Mouse (Mus musculus) MEL (cell line): Measurements from ENCODE around the gene Olfr263. TPM values are rescaled to one million over a fixed set of nuclear protein-coding genes. Genes with fewer than 3 reads are reported as not detected.

Source experiments
- DNase-seq: peaks from one replicate; pipeline ENCODE4 v3.0.0; 2011; ENCODE audit warnings: low read depth, low spot score
- H3K27ac ChIP-seq: 2 replicates; pipeline ENCODE4 v1.5.1; 2012; ENCODE audit warnings: low read depth, mild to moderate bottlenecking, control low read depth, low read length, moderate library complexity; ENCODE audit not compliant: control insufficient read depth
- H3K27me3 ChIP-seq, 2 experiments: fragments of 150-350 bp in 1 of 2; sonication (generic) in 1 of 2; 2 replicates each; pipeline ENCODE4 v1.6.1; 2012; ENCODE audit warnings: low read length in 2 of 2, mild to moderate bottlenecking in 2 of 2, improper control_type of control experiment in 1 of 2, moderate library complexity in 1 of 2; ENCODE audit not compliant: insufficient read depth in 2 of 2, control insufficient read depth in 1 of 2
- H3K36me3 ChIP-seq, 2 experiments: 2 replicates each; pipeline ENCODE4 v1.6.1; 2012 to 2014; ENCODE audit warnings: low read length in 2 of 2, improper control_type of control experiment in 1 of 2, inconsistent platforms in 1 of 2, mild to moderate bottlenecking in 1 of 2; ENCODE audit not compliant: insufficient read depth in 2 of 2, control insufficient read depth in 1 of 2
- H3K4me1 ChIP-seq, 2 experiments: fragments of 150-350 bp in 1 of 2; sonication (generic) in 1 of 2; 2 replicates each; pipeline ENCODE4 v1.6.1; 2012; ENCODE audit warnings: low read length in 2 of 2, improper control_type of control experiment in 1 of 2, mild to moderate bottlenecking in 1 of 2; ENCODE audit not compliant: insufficient read depth in 2 of 2, control insufficient read depth in 1 of 2
- H3K4me3 ChIP-seq, 2 experiments: fragments of 150-350 bp in 1 of 2; sonication (generic) in 1 of 2; 2 replicates each; pipeline ENCODE4 v1.5.1; 2012; ENCODE audit warnings: low read depth in 2 of 2, low read length in 2 of 2, mild to moderate bottlenecking in 2 of 2, moderate library complexity in 2 of 2, control low read depth in 1 of 2, improper control_type of control experiment in 1 of 2; ENCODE audit not compliant: control insufficient read depth in 1 of 2, insufficient read depth in 1 of 2
- H3K79me2 ChIP-seq: 2 replicates; pipeline ENCODE4 v1.6.1; 2012; ENCODE audit warnings: mild to moderate bottlenecking, low read length, moderate library complexity; ENCODE audit not compliant: control insufficient read depth, poor library complexity, insufficient read depth
- H3K9ac ChIP-seq: 2 replicates; pipeline ENCODE4 v1.6.1; 2012; ENCODE audit warnings: low read depth, mild to moderate bottlenecking, control low read depth, low read length, moderate library complexity; ENCODE audit not compliant: control insufficient read depth, poor library complexity, severe bottlenecking
- H3K9me3 ChIP-seq: fragments of 150-350 bp; sonication (generic); replicated peaks from 2 replicates; pipeline ENCODE4 v1.6.1; 2012; ENCODE audit warnings: mild to moderate bottlenecking, low read length, improper control_type of control experiment, moderate library complexity; ENCODE audit not compliant: insufficient read depth
- BHLHE40 ChIP-seq: IDR thresholded peaks from 2 replicates; pipeline ENCODE4 v1.6.1; 2012; ENCODE audit warnings: low read depth, mild to moderate bottlenecking, inconsistent platforms, low read length, improper control_type of control experiment, borderline replicate concordance
- ELF1 ChIP-seq: IDR thresholded peaks from 2 replicates; pipeline ENCODE4 v1.6.1; 2014; ENCODE audit warnings: low read depth, mild to moderate bottlenecking, inconsistent platforms, low read length, improper control_type of control experiment, moderate library complexity
- EP300 ChIP-seq, 2 experiments: IDR thresholded peaks; 2 replicates each; pipeline ENCODE4 v1.6.1; 2011; ENCODE audit warnings: improper control_type of control experiment in 2 of 2, low read length in 2 of 2, low read depth in 1 of 2, mild to moderate bottlenecking in 1 of 2
- ETS1 ChIP-seq: IDR thresholded peaks from 2 replicates; pipeline ENCODE4 v1.6.1; 2012; ENCODE audit warnings: low read depth, mild to moderate bottlenecking, inconsistent platforms, low read length, improper control_type of control experiment, moderate library complexity
- GABPA ChIP-seq: IDR thresholded peaks from 2 replicates; pipeline ENCODE4 v1.6.1; 2012; ENCODE audit warnings: low read depth, mild to moderate bottlenecking, inconsistent platforms, low read length, improper control_type of control experiment, moderate library complexity
- JUND ChIP-seq: IDR thresholded peaks from 2 replicates; pipeline ENCODE4 v1.6.1; 2011; ENCODE audit warnings: low read depth, mild to moderate bottlenecking, improper control_type of control experiment, low read length
- KAT2A ChIP-seq: conservative IDR thresholded peaks from 2 replicates; pipeline ENCODE4 v1.6.1; 2012; ENCODE audit warnings: low read depth, low read length, improper control_type of control experiment, inconsistent platforms
- MAFK ChIP-seq: IDR thresholded peaks from 2 replicates; pipeline ENCODE4 v1.6.1; 2011; ENCODE audit warnings: low read depth, mild to moderate bottlenecking, low read length, improper control_type of control experiment, borderline replicate concordance
- MAZ ChIP-seq: IDR thresholded peaks from 2 replicates; pipeline ENCODE4 v1.6.1; 2012; ENCODE audit warnings: low read depth, mild to moderate bottlenecking, inconsistent platforms, low read length, improper control_type of control experiment
- MEF2A ChIP-seq: IDR thresholded peaks from 2 replicates; pipeline ENCODE4 v1.6.1; 2014; ENCODE audit warnings: low read depth, mild to moderate bottlenecking, inconsistent platforms, low read length, improper control_type of control experiment; ENCODE audit not compliant: poor library complexity, insufficient replicate concordance, severe bottlenecking; ENCODE audit errors: extremely low read depth
- MXI1 ChIP-seq: IDR thresholded peaks from 2 replicates; pipeline ENCODE4 v1.6.1; 2011; ENCODE audit warnings: mild to moderate bottlenecking, low read depth, low read length, improper control_type of control experiment
- MYB ChIP-seq: IDR thresholded peaks from 2 replicates; pipeline ENCODE4 v1.6.1; 2011; ENCODE audit warnings: mild to moderate bottlenecking, low read depth, low read length, improper control_type of control experiment
- NRF1 ChIP-seq: IDR thresholded peaks from 2 replicates; pipeline ENCODE4 v1.6.1; 2014; ENCODE audit warnings: low read depth, mild to moderate bottlenecking, inconsistent platforms, low read length, improper control_type of control experiment, moderate library complexity; ENCODE audit not compliant: poor library complexity, insufficient read depth, severe bottlenecking
- POLR2AphosphoS2 ChIP-seq: IDR thresholded peaks from 2 replicates; pipeline ENCODE4 v1.6.1; 2011; ENCODE audit warnings: low read length, improper control_type of control experiment
- POLR2AphosphoS5 ChIP-seq: IDR thresholded peaks from 2 replicates; pipeline ENCODE4 v1.6.1; 2012; ENCODE audit warnings: low read depth, borderline replicate concordance, mild to moderate bottlenecking, inconsistent platforms, low read length, moderate library complexity, mixed read lengths
- RCOR1 ChIP-seq: IDR thresholded peaks from 2 replicates; pipeline ENCODE4 v1.6.1; 2012; ENCODE audit warnings: low read depth, mild to moderate bottlenecking, inconsistent platforms, low read length, improper control_type of control experiment
- SIN3A ChIP-seq: IDR thresholded peaks from 2 replicates; pipeline ENCODE4 v1.6.1; 2012; ENCODE audit warnings: low read length, improper control_type of control experiment, inconsistent platforms
- TAL1 ChIP-seq: IDR thresholded peaks from 2 replicates; pipeline ENCODE4 v1.6.1; 2012; ENCODE audit warnings: mild to moderate bottlenecking, inconsistent platforms, low read length, moderate library complexity, mixed read lengths
- TBP ChIP-seq: IDR thresholded peaks from 2 replicates; pipeline ENCODE4 v1.8.0; 2011; ENCODE audit warnings: low read depth, low read length, improper control_type of control experiment
- TCF12 ChIP-seq: IDR thresholded peaks from 2 replicates; pipeline ENCODE4 v1.6.1; 2014; ENCODE audit warnings: low read depth, mild to moderate bottlenecking, inconsistent platforms, low read length, improper control_type of control experiment, moderate library complexity
- UBTF ChIP-seq: IDR thresholded peaks from 2 replicates; pipeline ENCODE4 v1.6.1; 2012; ENCODE audit warnings: low read depth, mild to moderate bottlenecking, inconsistent platforms, low read length, improper control_type of control experiment, moderate library complexity, borderline replicate concordance; ENCODE audit not compliant: insufficient read depth
- USF2 ChIP-seq, 2 experiments: IDR thresholded peaks; 2 replicates each; pipeline ENCODE4 v1.6.1; 2011 to 2012; ENCODE audit warnings: improper control_type of control experiment in 2 of 2, low read length in 2 of 2, borderline replicate concordance in 1 of 2, inconsistent platforms in 1 of 2, low read depth in 1 of 2, mild to moderate bottlenecking in 1 of 2; ENCODE audit not compliant: insufficient read depth in 1 of 2
- ZC3H11A ChIP-seq: IDR thresholded peaks from 2 replicates; pipeline ENCODE4 v1.6.1; 2012; ENCODE audit warnings: low read depth, mild to moderate bottlenecking, inconsistent platforms, low read length, improper control_type of control experiment
- ZKSCAN1 ChIP-seq: IDR thresholded peaks from 2 replicates; pipeline ENCODE4 v1.6.1; 2012; ENCODE audit warnings: low read depth, mild to moderate bottlenecking, inconsistent platforms, low read length, improper control_type of control experiment, moderate library complexity
- ZMIZ1 ChIP-seq: IDR thresholded peaks from 2 replicates; pipeline ENCODE4 v1.6.1; 2012; ENCODE audit warnings: low read depth, mild to moderate bottlenecking, inconsistent platforms, low read length, improper control_type of control experiment, moderate library complexity
- ZNF384 ChIP-seq: IDR thresholded peaks from 2 replicates; pipeline ENCODE4 v1.6.1; 2012; ENCODE audit warnings: low read depth, mild to moderate bottlenecking, inconsistent platforms, low read length, improper control_type of control experiment
- polyA plus RNA-seq, 2 experiments: library from polyadenylated mRNA; stranded (reverse) in 1 of 2; unstranded in 1 of 2; fragments of >175 nt in 1 of 2; fragments of >200 nt in 1 of 2; gene quantifications; 2 replicates each; pipeline versions ENCODE4 v1.2.1 to v1.2.4; 2012; ENCODE audit warnings: low replicate concordance in 2 of 2, low read depth in 1 of 2; ENCODE audit not compliant: insufficient read length in 2 of 2, insufficient read depth in 1 of 2, missing spikeins in 1 of 2
- total RNA-seq: library from RNA; depleted of rRNA; stranded (reverse); fragments of 300-350 nt; gene quantifications from 2 replicates; pipeline ENCODE4 v1.2.3, GENCODE M21; 2012

Gene Olfr263
- total and polyA plus RNA-seq, 3 experiments, result not detected

- peaks cover 0 to 7% of the 10 kb centered on the region in 2 experiments; a peak in 1 of 4 replicates for H3K4me1 ChIP-seq
- DNase-seq, result peak; percentile 93
Measured at GRCm38 (mm10) chr13:21166936-21167909, 37.8 kb downstream of the Olfr263 start.

GRCm38 (mm10) chr13:21167910-21168300 lies 38.5 kb downstream of the Olfr263 start:
- H3K79me2 ChIP-seq, result no peaks in the 10 kb centered on the region
- TF ChIP-seq MXI1 (no peak), GABPA (no peak), MYB (no peak), MEF2A (no peak), ZMIZ1 (no peak), EP300 (IDR thresholded peaks at IDR 0.05; ENCODE audit: low read depth in 1 of 2, low read length in 2 of 2) (no peak), MAZ (no peak), ZC3H11A (no peak), UBTF (no peak), SIN3A (no peak), BHLHE40 (no peak), ZKSCAN1 (no peak), MAFK (no peak), TBP (no peak), POLR2AphosphoS5 (no peak)
- TF ChIP-seq, all 39 proteins: peak for 0
- Histone ChIP-seq H3K9me3 (no peaks in the 10 kb centered on the region), H3K4me3 (peak overlapping the region; percentile 69 to 76), H3K27ac (no peak overlapping the region), H3K36me3 (peaks cover 0 to 7% of the 10 kb centered on the region in 2 experiments; a peak in 2 of 4 replicates), H3K4me1 (peaks cover 0 to 7% of the 10 kb centered on the region in 2 experiments; a peak in 1 of 4 replicates), H3K27me3 (no peaks in the 10 kb centered on the region), H3K9ac (peak overlapping the region; percentile 63)
- no peak for DNase-seq

More at GRCm38 (mm10) chr13:21166936-21167909, 37.8 kb downstream of the Olfr263 start:
- Histone ChIP-seq H3K4me3 (peak overlapping the region; percentile 53 to 84), H3K36me3 (peaks cover 0 to 7% of the 10 kb centered on the region in 2 experiments; a peak in 2 of 4 replicates), H3K27ac (no peak overlapping the region), H3K79me2 (no peaks in the 10 kb centered on the region), H3K9ac (peak overlapping the region; percentile 61), H3K9me3 (no peaks in the 10 kb centered on the region), H3K27me3 (no peaks in the 10 kb centered on the region)
- no peak for TF ChIP-seq MAZ
- no peak for TF ChIP-seq USF2 (IDR thresholded peaks at IDR 0.05; ENCODE audit: borderline replicate concordance in 1 of 2, insufficient read depth in 1 of 2, low read depth in 1 of 2, low read length in 2 of 2)
- TF ChIP-seq ETS1, result no peak
- TF ChIP-seq KAT2A, result no peak
- no peak for TF ChIP-seq TCF12
- no peak for TF ChIP-seq ZNF384
- TF ChIP-seq POLR2AphosphoS2, result no peak
- no peak for TF ChIP-seq JUND
- TF ChIP-seq ELF1, result no peak
- no peak for TF ChIP-seq RCOR1
- no peak for TF ChIP-seq ZKSCAN1
- TF ChIP-seq SIN3A, result no peak
- no peak for TF ChIP-seq TAL1
- no peak for TF ChIP-seq UBTF
- no peak for TF ChIP-seq NRF1
- TF ChIP-seq, all 39 proteins: peak for 0
